Mouse (Mus musculus): ENCODE measurements around the gene Cd3d.

DNA sequence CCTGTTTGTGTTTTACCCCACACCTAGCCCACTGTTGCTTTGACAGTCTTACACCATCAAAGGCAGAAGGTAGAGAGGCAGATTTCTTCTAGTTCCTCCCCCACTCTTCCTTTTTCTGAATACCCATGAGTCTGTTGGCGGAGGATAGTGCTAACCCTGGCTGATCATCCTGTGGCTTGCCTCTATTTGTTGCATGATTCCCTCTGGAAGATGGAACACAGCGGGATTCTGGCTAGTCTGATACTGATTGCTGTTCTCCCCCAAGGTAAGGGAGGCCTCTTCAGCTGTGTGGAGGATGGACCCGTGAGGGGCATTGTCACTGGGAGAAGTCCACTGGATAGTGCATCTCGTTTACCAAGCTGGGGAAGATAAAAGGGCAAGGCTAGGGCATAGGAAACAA lies at the start of gene Cd3d:
- TF ChIP-seq POLR2A (IDR thresholded peaks at IDR 0.05; ENCODE audit: extremely low read depth, insufficient read depth, low read length): no peak
- TF ChIP-seq CTCF (IDR thresholded peaks at IDR 0.05; ENCODE audit: extremely low read depth, insufficient read depth, low read length): no peak

Measured in cortical plate, adult 2 months (tissue).